Mouse (Mus musculus): ENCODE measurements around the gene Ltbp1. TPM values are rescaled to one million over a fixed set of nuclear protein-coding genes. Genes with fewer than 3 reads are reported as not detected.

The Ltbp1 gene
- polyA plus RNA-seq, 3 experiments from 2014 or later = not detected

DNA sequence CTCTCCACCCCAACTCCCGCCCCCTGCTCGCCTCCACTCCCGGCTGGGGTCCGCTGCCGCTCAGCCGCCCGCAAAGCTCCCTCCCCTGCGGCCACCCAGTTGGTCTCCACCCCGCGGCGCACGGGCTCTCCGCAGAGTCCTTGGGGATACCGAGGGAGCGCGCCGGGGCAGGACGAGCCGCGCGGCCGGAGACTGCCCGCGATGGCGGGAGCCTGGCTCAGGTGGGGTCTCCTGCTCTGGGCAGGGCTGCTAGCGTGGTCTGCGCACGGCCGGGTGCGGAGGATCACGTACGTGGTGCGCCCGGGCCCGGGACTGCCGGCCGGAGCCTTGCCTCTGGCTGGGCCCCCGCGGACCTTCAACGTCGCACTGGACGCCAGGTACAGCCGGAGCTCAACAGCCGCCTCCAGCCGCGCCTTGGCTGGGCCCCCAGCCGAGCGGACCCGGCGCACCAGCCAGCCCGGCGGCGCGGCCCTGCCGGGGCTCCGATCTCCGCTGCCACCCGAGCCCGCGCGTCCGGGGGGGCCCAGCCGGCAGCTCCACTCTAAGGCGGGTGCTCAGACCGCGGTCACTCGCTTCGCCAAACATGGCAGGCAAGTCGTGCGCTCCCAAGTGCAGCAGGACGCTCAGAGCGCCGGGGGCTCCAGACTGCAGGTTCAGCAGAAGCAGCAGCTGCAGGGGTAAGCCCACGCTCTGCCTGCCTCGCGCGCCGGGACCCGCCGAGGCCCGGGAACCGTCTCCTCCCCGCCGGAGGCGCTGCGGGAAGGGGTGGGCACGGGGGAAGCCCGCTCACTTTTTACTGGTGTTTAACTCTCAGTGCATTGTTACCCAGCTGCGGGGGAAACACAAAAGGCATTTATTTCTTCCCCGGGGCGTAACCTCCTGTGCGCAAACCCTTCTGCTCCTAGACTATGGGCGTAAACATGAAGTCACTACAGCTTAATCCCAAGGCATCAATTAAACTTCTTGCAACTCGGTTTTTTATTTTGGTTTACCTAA lies 615 bp downstream of the Ltbp1 start:
- no peak for ATAC-seq

GRCm38 (mm10) chr17:75010955-75011354 lies 5.6 kb downstream of the Ltbp1 start:
- no peak for ATAC-seq

GRCm38 (mm10) chr17:75013211-75013610 lies 7.8 kb downstream of the Ltbp1 start:
- no peak for ATAC-seq

DNA sequence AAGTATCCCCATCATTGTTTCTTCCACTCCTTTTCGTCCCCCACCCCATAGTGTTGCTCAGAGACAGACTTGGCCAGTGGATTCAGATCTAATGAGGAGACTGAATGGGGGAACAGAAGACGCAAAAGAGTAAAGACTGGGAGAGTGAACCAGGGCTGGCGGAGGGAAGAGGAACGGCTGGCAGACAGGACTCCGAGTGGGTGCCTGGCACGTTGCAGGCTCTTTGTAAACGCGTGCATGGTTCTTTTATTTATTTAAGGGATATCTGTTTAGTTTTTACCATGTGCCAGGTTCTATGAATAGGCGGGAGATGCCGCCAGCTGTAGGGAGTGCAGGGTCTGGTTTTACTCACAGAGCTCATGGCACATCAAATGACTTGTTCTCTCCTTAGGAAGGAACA lies 8.5 kb downstream of the Ltbp1 start:
- no peak for ATAC-seq

GRCm38 (mm10) chr17:75014601-75015356 lies 9.4 kb downstream of the Ltbp1 start:
- no peak for ATAC-seq

GRCm38 (mm10) chr17:75015546-75015945 lies 10.2 kb downstream of the Ltbp1 start:
- ATAC-seq = no peak

DNA sequence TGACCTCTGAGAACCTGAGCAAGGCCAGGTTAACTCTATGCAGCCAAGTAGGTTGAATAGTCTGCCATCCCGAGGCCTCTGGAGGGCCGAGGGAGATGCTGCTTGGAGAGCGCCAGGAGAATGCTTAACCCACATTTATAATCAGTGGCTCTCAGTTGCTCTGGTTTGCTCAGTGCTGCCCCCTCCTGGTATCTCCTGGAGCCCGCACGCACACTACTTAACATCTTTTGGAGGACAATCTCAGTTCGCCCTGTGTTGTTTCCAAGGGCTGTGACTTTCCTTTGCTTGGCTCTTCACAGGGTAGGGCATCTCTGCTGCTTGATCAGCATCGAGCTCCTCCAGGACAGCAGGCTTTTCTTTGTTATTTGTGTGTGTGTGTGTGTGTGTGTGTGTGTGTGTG lies 12.1 kb downstream of the Ltbp1 start:
- ATAC-seq = no peak

DNA sequence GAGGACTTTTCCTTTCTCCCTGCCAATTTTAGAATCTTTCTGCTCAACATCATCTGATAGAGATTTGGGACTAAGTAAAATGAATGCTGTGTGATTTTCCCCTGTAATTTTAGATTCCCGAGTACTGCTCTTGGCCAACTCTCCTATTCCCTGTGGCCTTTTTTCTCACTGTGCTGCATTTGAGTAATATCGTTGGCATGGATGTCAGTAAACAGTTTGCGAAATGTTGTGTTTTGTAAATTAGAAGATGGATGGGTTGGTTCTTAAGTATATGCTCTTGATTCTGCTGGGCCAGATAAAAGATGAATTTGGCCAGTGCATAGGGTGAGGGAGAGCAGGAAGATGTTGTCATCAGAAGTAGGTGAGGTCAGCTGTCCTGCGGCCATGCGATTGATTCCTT lies 12.8 kb downstream of the Ltbp1 start:
- ATAC-seq = no peak

DNA sequence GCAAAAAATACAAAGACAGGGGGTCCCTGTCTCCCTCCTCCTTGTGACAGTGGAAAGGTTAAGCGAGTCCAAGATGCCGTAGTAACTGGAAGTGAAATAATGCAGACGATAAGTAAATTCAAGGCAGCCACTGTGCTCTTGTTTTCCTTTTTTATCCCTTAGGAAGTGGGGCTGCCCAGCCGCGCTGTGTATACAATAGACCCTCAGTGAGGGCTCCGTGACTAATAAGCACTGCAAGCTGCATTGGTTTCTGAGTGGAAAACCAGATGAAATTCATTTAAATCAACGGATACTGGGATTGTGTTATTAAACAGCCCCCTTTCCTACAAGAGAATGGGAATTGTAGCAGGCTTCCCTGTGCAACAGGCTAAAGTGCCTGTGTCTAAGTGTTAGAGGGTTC lies 14.7 kb downstream of the Ltbp1 start:
- ATAC-seq = no peak

DNA sequence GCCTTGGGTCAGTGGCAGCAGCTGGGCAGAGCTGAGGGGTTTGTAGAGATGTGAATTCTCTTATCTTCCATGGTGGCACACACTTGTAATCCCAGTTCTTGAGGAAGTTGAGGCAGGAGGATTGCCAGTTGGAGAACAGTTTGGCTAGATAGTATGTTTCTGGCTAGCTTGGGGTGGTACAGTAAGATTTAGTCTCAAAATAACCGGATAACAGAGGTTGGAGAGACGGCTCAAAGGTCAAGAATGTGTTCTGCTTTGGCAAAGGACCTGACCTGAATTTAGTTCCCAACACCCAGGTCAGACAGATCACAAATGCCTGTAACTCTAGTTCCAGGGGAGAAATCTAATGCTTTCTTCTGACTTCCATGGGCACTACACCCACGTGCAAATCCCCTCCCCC lies 15.3 kb downstream of the Ltbp1 start:
- ATAC-seq = no peak

- ATAC-seq = no peak
These were observed 22.2 kb downstream of the Ltbp1 start for GRCm38 (mm10) chr17:75027358-75028131.

GRCm38 (mm10) chr17:75033356-75033755 lies 28.0 kb downstream of the Ltbp1 start:
- no peak for ATAC-seq

- ATAC-seq = no peak
These were observed 28.7 kb downstream of the Ltbp1 start for GRCm38 (mm10) chr17:75033872-75034615.

GRCm38 (mm10) chr17:75036881-75037280 lies 31.5 kb downstream of the Ltbp1 start:
- no peak for ATAC-seq

GRCm38 (mm10) chr17:75039017-75039416 lies 33.6 kb downstream of the Ltbp1 start:
- ATAC-seq = no peak

GRCm38 (mm10) chr17:75049366-75049969 lies 44.1 kb downstream of the Ltbp1 start:
- no peak for ATAC-seq

- ATAC-seq = no peak
These were observed 46.1 kb downstream of the Ltbp1 start for GRCm38 (mm10) chr17:75051440-75051925.

DNA sequence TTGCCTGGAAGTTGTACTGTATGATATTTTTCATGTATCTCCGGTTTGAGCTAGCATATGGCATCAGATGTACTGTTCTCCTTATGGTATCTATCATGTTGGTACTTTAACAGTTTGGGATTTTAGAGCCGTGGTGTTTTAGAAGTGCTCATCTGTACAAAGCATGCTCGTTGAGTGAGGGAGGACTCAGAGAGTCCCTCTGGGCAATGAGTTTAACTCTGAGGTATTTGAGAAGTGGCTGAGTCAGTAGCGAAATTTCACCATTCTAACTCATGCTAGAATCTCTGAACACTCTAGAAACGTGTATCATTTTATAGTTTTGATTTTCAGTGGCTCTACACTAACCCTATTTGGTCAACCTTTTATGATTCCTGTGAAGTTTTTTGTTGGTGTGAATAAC lies 49.9 kb downstream of the Ltbp1 start:
- no peak for ATAC-seq

- no peak for ATAC-seq
These were observed 50.6 kb downstream of the Ltbp1 start for GRCm38 (mm10) chr17:75055961-75056360.

- ATAC-seq = no peak
These were observed 51.3 kb downstream of the Ltbp1 start for GRCm38 (mm10) chr17:75056631-75057030.

DNA sequence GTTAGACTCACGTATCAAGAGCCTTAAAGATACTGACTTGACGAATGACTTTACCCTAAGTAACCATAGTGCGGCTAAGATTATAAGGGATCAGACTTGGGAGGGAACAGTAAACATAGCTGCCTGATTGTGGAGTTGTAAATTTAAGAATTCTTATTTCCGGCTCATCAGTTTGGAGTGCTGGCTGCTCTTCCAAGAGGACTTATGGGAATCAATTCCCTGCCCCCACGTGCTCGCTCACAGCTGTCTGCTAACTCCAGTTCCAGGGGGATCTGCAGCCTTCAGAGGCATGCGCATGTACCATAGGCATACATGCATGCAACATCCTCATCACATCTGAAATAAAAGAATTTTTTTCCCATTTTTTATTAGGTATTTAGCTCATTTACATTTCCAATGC lies 61.0 kb downstream of the Ltbp1 start:
- no peak for ATAC-seq

DNA sequence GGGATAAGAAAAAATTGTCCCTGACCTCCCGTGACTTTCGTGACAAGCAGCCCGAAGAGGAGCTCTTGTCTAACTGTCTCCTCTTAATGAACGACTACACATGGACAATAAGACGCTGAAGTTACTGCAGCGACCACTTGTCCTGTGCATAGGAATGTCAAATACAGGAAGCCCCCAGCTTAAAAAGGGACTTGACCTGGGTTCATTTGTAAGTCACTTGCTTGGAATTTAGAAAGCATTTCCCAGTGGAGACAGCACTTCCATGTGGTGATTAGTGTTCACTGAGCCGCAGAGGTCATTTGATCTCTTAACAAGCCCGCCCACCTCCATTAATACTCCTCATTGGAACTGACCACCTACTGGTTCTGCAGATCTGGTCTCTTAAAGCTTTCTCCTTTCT lies 61.9 kb downstream of the Ltbp1 start:
- ATAC-seq = no peak

Data from inflammation-experienced regulatory T-cells, adult 6 months (primary cell).